Mouse (Mus musculus) stomach, postnatal 0 days (tissue): ENCODE results near the gene Ppil1.

Experiments used
- CTCF ChIP-seq: IDR thresholded peaks from 2 replicates; pipeline ENCODE4 v1.5.1; 2016; ENCODE audit warnings: antibody characterized with exemption, low read depth, mild to moderate bottlenecking, moderate library complexity
- EP300 ChIP-seq: optimal IDR thresholded peaks from 2 replicates; pipeline ENCODE3; 2016; ENCODE audit warnings: antibody characterized with exemption

GRCm38 (mm10) chr17:29251608-29252390, 12.2 kb downstream of the Ppil1 start:
- TF ChIP-seq EP300 (no peak), CTCF (no peak)
